Mouse (Mus musculus) heart, adult 18-20 months (tissue): Measurements from ENCODE around the gene Nsmce1. TPM values are rescaled to one million over a fixed set of nuclear protein-coding genes. Genes with fewer than 3 reads are reported as not detected.

ENCODE experiments used
- DNase-seq, 2 experiments: peaks; one replicate each; pipeline ENCODE4 v3.0.0; 2021 to 2022; ENCODE audit warnings: mixed read lengths in 1 of 2
- long read RNA-seq, 2 experiments: library from polyadenylated mRNA; stranded (forward); transcript quantifications; one replicate each; pipeline ENCODE4 v2.0.0; 2021
- total RNA-seq, 2 experiments: library from RNA; stranded (reverse); gene quantifications; 2 replicates each; pipeline ENCODE4 v1.2.3; 2021

Gene Nsmce1
- total RNA-seq, result 10 to 100 TPM; 32.3 to 35.1 TPM
- long read RNA-seq, experiment 1, transcript Nsmce1-201 (8 exons, 1,120 nt), result major isoform, 27 of 59 reads
- long read RNA-seq, experiment 1, partial matches to known transcripts, result 22 of 59 reads
- long read RNA-seq, experiment 1, other reads (novel, unspliced or antisense), result 10 of 59 reads
- long read RNA-seq, experiment 2, transcript Nsmce1-201 (8 exons, 1,120 nt), result major isoform, 17 of 53 reads
- long read RNA-seq, experiment 2, partial matches to known transcripts, result 28 of 53 reads
- long read RNA-seq, experiment 2, other reads (novel, unspliced or antisense), result 8 of 53 reads

DNA sequence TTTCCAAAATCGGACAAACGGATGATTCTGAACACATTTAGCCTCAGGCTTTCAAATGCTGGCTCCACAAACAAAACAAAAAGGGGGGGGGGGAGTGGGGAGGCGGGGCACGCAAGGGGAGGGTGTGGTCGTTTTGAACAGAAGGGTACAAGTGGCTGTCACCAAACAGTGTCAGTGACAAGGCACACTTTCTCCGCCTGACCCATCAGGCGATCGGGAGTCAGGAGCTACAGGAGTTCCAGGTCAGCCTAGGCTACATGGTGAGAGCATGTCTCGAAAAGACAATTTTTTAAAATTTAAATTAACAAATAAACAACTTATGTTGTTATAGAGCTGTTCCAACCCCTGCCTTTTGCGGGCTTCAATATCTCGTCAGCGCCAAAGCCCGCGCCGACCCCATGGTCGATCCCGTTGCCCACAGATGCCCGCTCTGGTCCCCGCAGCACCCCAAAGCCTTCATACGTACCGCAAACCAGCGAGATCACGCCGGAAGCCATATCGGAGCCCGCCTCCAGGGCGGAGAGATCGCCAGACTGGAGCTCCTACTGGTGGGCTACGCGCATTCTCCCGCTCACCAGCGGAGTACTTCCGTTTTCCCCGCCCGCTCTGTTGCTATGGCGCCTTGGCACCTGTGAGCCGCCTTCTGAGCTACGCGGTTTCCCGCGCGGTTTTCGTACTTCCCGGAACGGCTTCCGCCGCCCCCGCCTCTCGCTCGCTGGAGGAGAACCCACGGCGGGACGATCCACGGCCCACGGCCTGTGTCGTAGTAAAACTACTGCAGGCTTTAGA is at the start of gene Nsmce1:
TSS of gene Nsmce1 (minus strand) at position 650 of the 789 bp plus-strand sequence.
- peak; percentile 95 to 98 for DNase-seq

DNA sequence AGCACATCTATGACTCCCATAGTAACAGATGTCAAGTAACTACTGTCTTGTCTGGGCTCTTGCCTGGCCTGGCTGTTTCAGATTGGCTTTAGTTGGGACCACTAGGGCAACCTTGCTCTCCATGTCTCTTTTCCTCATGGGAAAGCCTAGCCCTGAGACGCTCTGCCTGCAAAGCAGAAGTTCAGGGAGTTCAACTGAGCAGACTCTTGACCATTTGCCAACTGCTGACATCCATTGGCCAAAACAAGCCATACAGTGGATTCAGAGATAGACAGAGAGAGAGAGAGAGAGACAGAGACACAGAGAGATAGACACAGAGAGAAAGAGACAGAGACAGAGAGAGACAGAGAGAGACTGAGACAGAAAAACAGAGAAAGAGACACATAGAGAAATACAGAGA is 49.6 kb upstream of the Nsmce1 start:
- DNase-seq, result peak in 1 of 2 experiments; percentile 23

- DNase-seq, result no peak
Observed at GRCm38 (mm10) chr7:125539351-125539750, 48.0 kb upstream of the Nsmce1 start.

DNA sequence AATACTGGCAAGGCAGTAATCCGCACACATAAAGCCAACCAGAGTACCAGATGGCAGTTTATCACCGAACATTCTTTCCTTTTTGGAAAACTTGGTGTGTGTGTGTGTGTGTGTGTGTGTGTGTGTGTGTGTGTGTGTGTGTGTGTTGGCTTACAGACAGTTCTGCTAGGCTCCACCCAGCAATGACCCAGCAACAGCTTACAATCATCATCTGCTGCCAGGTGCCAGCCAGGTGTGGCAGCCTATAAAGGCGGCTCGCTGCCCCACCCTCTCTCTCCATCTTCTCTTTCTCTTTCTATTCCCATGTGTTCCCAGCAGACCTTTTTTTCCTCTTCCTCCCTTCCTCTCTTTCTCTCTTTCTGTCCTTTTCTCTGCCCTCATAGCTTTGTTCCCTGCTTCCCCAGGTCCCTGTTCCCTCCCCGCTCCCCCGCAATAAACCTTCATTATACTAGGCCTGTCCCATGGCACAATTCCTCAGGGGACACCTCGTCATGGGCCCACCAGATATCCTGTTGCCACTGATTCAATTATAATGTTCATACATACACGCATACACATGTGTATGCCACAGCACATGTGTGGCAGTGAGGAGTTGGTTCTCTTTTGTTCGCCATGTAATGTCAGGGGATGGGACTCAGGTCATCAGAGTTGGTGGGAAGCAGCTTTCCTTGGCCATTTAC is 36.6 kb upstream of the Nsmce1 start:
- DNase-seq, result no peak

- DNase-seq, result no peak
Observed at GRCm38 (mm10) chr7:125527186-125527585, 35.8 kb upstream of the Nsmce1 start.

DNA sequence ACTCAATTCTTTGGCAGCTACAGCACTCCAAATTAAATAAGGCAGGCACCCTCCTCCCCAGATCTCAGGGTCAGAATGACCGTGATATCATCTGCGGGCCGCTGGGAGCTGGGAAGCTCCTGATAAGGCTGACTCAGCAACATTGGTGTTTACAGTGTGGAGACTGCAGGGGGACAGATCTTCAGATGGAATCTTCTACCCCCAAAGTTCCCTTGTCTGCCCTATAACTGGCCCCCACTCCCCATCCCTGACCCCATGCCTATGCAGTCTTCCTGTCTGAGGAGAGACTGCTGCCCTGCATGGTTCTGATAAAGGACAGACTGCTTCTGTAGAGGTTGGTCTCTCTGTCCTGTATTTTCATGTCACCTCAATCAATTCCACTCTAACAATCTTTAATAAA is 31.7 kb upstream of the Nsmce1 start:
- no peak for DNase-seq

GRCm38 (mm10) chr7:125519715-125520114 is 28.3 kb upstream of the Nsmce1 start:
- DNase-seq, result no peak

- DNase-seq, result no peak
Observed at GRCm38 (mm10) chr7:125517470-125517869, 26.1 kb upstream of the Nsmce1 start.

- no peak for DNase-seq
Observed at GRCm38 (mm10) chr7:125516723-125517122, 25.3 kb upstream of the Nsmce1 start.

- DNase-seq, result peak in 1 of 2 experiments; percentile 40
Observed at GRCm38 (mm10) chr7:125515081-125515853, 23.9 kb upstream of the Nsmce1 start.

DNA sequence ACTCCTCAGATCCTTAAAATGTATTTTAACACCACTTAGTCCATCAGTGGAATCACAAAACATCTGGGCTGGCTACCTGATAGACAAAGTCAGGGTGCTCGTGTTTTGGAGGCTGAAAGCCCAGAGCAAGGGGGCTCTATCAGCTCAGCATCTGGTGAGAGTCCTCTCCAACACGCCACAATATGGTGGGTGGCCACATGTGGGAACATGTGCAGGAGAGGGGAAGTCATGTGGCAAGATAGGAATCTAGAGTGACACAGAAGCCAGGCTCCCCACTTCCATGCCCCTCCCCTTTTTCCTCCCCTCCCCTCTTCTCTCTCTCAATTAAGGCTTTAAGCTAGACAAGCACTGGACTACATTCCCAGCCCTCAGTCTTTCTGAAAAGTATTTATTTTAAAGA is 20.5 kb upstream of the Nsmce1 start:
- no peak for DNase-seq

GRCm38 (mm10) chr7:125511432-125511831 is 20.0 kb upstream of the Nsmce1 start:
- no peak for DNase-seq

GRCm38 (mm10) chr7:125507279-125507678 is 15.9 kb upstream of the Nsmce1 start:
- DNase-seq, result no peak

DNA sequence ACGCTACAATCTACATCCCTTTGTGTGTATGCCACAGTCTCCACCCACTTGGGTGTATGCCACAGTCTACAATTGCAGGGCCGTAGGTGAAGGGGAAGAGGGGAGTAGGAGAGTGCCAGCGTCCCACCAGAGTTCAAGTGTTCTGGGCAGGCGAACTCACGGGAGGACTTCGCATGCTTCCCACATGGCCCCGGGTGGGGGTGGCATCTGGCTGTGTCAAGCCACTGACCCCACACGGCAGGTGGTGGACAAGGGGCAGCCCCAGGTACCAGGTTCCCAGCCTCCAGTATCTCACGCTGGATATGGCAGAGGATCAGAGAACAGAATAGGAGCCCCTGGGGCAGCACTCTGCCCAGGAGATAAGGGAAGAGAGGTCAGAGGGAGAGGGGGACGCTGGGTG is 14.2 kb upstream of the Nsmce1 start:
- DNase-seq, result no peak

DNA sequence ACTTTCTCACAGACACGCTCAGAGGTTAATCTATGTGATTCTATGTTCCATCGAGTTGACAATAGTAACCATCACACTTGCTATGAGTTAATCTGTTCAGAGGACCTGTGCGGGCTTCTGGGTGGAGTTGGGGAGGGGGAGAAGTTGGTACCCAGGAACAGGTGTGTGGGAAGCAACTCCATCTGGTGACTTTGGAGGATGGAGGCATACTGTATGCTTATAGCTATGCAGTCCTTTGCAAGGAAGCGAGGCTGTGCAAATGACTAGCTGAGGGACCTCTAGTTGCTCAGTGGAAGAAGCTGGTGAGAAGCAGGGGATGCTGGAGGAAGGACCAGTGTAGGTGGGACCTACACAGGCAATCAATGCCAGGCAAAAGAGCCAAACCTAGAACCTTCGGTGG is 13.2 kb upstream of the Nsmce1 start:
- no peak for DNase-seq

DNA sequence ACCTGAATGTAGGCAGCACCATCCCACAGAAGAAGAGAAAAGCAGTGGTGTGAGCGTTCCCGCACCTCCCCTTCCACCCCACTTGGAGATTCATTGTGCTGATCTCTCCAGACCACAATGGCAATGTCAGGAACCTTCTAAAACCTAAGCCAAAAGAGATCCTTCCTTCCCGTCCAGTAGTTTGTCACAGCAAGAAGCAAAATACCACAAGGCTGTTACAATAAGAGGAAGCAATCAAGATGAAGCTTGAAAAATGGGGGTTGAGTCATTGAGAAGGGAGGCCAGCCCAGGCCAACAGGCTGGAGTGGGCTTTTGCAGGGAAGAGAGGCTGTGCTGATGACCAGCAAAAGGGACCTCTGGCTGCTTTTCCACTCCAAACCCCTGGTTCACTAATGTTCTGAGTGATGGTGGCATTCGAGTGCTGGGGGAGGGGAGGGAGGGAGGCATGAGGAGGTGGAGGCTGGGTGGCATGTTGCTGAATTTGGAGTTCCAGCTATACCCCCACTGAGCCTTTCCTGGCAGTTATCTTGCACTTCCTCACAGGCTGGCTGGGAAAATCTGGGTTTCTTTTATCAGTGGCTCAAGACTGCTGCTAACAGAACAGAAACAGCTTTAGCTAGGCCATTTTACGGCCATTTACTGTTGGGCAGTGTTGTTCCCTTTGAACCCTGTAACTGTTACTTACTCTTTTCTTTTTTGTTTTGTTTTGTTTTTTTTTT is 12.1 kb upstream of the Nsmce1 start:
- no peak for DNase-seq

DNA sequence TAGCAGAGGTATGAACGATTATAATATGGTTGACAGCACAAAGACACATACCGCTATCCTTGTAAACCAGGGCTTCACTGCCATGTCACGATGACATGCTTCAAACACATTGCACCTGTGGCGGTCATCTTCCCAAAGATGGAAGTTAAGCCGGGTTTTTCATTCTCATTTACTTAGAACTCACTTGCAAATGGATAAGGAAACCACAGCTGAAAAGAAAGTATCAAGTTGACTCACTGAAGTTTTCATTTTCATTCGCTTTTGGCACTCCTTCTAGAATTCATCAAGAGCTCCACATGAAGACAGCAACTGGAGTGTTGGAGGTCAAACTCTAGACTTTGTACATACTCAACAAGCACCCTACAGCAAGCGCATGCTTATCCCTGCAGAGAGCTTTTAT is 9.5 kb upstream of the Nsmce1 start:
- DNase-seq, result no peak

- no peak for DNase-seq
Observed at GRCm38 (mm10) chr7:125499927-125500868, 8.8 kb upstream of the Nsmce1 start.

DNA sequence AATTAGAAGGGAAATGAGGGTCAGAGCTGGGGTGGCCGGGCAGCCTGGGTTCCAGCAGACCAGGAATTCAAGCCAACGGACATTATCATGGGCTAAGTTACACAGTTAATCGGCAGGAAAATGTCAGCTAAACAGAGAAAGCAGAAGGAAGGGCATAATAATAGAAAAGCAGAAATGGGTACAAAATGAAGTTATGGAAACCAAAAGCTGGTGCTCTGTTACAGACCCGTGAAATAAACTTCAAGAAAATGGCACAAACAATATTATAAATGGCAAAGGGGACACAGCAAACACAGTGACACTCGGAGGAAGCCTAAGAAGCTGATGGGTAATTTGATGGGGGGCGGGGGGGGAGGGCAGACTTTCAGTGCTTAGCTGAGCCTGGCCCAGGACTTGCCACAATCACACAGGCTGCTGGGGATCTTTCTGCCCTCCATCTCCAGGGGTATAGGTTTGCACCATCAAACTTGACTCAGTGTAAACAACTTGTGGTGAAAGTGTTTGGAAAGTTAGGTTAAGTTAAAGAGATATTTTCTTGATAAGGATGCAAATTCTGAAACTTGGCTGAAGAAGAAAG is 4.6 kb upstream of the Nsmce1 start:
- DNase-seq, result no peak

DNA sequence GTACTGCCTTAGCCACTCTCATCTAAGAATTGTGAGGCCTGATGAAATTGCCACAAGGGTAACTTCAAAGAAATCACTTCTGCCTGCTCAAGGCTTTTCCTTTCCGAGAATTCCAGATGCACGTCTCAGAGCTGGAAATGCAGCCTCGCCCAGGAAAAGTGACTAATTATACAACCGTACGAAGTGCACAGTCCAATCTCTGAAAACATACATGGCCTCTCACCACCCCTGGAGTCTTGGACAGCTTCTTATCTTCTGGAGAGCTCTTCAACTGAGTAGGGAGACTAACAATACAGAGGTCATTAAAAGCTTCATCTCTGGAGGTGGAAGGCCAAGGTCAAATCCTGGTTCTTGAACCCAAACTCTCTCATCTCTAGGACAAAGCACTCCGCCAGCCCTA is 1.2 kb upstream of the Nsmce1 start:
- peak; percentile 18 to 46 for DNase-seq
